Mouse (Mus musculus): ENCODE results near the gene Rnf183.

The Rnf183 gene

GRCm38 (mm10) chr4:62385439-62385838, 49.6 kb downstream of the Rnf183 start:
- in situ Hi-C loops (cut with MboI; ENCODE audit: unreplicated experiment in 2 of 2) = no loop called here

GRCm38 (mm10) chr4:62384159-62384558, 50.9 kb downstream of the Rnf183 start:
- in situ Hi-C loops (cut with MboI; ENCODE audit: unreplicated experiment in 2 of 2) = no loop called here

GRCm38 (mm10) chr4:62383752-62384151, 51.3 kb downstream of the Rnf183 start:
- in situ Hi-C loops (cut with MboI; ENCODE audit: unreplicated experiment in 2 of 2) = no loop called here

- in situ Hi-C loops (cut with MboI; ENCODE audit: unreplicated experiment in 2 of 2) = no loop called here
Measured at GRCm38 (mm10) chr4:62383207-62383606, 51.8 kb downstream of the Rnf183 start.

- in situ Hi-C loops (cut with MboI; ENCODE audit: unreplicated experiment in 2 of 2) = no loop called here
Measured at GRCm38 (mm10) chr4:62379724-62380381, 55.2 kb downstream of the Rnf183 start.

Measured in v-Abl transformed pro-B cells (cell line).